Mouse (Mus musculus): ENCODE results near the gene Bsph1. TPM values are rescaled to one million over a fixed set of nuclear protein-coding genes. Genes with fewer than 3 reads are reported as not detected.

The Bsph1 gene
- not detected for polyA plus RNA-seq (2015; fragmentation: Illumina TruSeq; extraction: RNeasy Lipid Tissue Mini Kit (QIAGEN cat#74804); ENCODE audit: insufficient read depth, low read depth, low replicate concordance)

DNA sequence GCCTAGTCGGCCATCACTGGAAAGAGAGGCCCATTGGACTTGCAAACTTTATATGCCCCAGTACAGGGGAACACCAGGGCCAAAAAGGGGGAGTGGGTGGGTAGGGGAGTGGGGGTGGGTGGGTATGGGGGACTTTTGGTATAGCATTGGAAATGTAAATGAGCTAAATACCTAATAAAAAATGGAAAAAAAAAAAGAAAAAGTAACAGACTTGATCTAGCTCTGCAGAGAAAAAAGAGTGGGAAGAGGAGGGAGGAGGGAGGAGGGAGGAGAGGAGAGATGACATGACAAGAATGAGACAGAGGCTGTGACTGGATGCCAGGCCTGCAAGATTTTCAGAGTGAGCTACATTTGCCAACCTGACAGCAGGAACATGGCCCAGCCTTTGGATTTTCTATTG, at the start of gene Bsph1:
Gene Bsph1 (plus strand): TSS at position 301 of the 400 bp plus-strand sequence.

Other genes with a start within 250 kb of the Bsph1 start
- gene Vmn1r89, start 237.8 kb upstream of the Bsph1 start, polyA plus RNA-seq (2015; fragmentation: Illumina TruSeq; extraction: RNeasy Lipid Tissue Mini Kit (QIAGEN cat#74804); ENCODE audit: insufficient read depth, low read depth, low replicate concordance), result not detected
- gene Lig1, start 173.6 kb upstream of the Bsph1 start, polyA plus RNA-seq (2015; fragmentation: Illumina TruSeq; extraction: RNeasy Lipid Tissue Mini Kit (QIAGEN cat#74804); ENCODE audit: insufficient read depth, low read depth, low replicate concordance), result 3.2 TPM
- gene Zswim9, start 172.1 kb upstream of the Bsph1 start, polyA plus RNA-seq (2015; fragmentation: Illumina TruSeq; extraction: RNeasy Lipid Tissue Mini Kit (QIAGEN cat#74804); ENCODE audit: insufficient read depth, low read depth, low replicate concordance), result 6.4 TPM
- 0.37 TPM for gene Pla2g4c, start 126.2 kb upstream of the Bsph1 start, polyA plus RNA-seq (2015; fragmentation: Illumina TruSeq; extraction: RNeasy Lipid Tissue Mini Kit (QIAGEN cat#74804); ENCODE audit: insufficient read depth, low read depth, low replicate concordance)
- gene Cabp5, start 52.7 kb upstream of the Bsph1 start, polyA plus RNA-seq (2015; fragmentation: Illumina TruSeq; extraction: RNeasy Lipid Tissue Mini Kit (QIAGEN cat#74804); ENCODE audit: insufficient read depth, low read depth, low replicate concordance), result not detected
- not detected for gene Bsph2, start 120.2 kb downstream of the Bsph1 start, polyA plus RNA-seq (2015; fragmentation: Illumina TruSeq; extraction: RNeasy Lipid Tissue Mini Kit (QIAGEN cat#74804); ENCODE audit: insufficient read depth, low read depth, low replicate concordance)
- not detected for gene Sult2a5, start 173.1 kb downstream of the Bsph1 start, polyA plus RNA-seq (2015; fragmentation: Illumina TruSeq; extraction: RNeasy Lipid Tissue Mini Kit (QIAGEN cat#74804); ENCODE audit: insufficient read depth, low read depth, low replicate concordance)